Mouse (Mus musculus) forebrain, embryonic 14.5 days (tissue): ENCODE data around the gene Nfatc3. TPM values are rescaled to one million over a fixed set of nuclear protein-coding genes. Genes with fewer than 3 reads are reported as not detected.

Experiments
- ATAC-seq: fragments of 200-750 bp; cut with Nextera tagmentation; 2 replicates; pipeline ENCODE4 v1.8.0; 2017; ENCODE audit warnings: mild to moderate bottlenecking, moderate library complexity
- DNase-seq: peaks from one replicate; pipeline ENCODE4 v3.0.0-alpha.2; 2015; ENCODE audit warnings: low spot score
- H3K27ac ChIP-seq: fragments of 300-500 bp; sonication (generic); 2 replicates; pipeline ENCODE4 v1.5.1; 2014; ENCODE audit warnings: low read depth, mild to moderate bottlenecking, control low read depth, low read length, moderate library complexity
- H3K27me3 ChIP-seq: fragments of 300-500 bp; sonication (generic); replicated peaks from 2 replicates; pipeline ENCODE4 v1.6.1; 2014; ENCODE audit warnings: low read length, control low read depth, mixed read lengths; ENCODE audit not compliant: control insufficient read depth, insufficient read depth
- H3K36me3 ChIP-seq: fragments of 300-500 bp; sonication (generic); 2 replicates; pipeline ENCODE4 v1.6.1; 2014; ENCODE audit warnings: low read length, control low read depth; ENCODE audit not compliant: control insufficient read depth, insufficient read depth
- H3K4me1 ChIP-seq: fragments of 300-500 bp; sonication (generic); 2 replicates; pipeline ENCODE4 v1.6.1; 2014; ENCODE audit warnings: antibody characterized with exemption, low read length, control low read depth; ENCODE audit not compliant: control insufficient read depth, insufficient read depth
- H3K4me2 ChIP-seq: fragments of 300-500 bp; sonication (generic); 2 replicates; pipeline ENCODE4 v1.6.1; 2014; ENCODE audit warnings: mild to moderate bottlenecking, control low read depth, low read length
- H3K4me3 ChIP-seq: fragments of 300-500 bp; sonication (generic); 2 replicates; pipeline ENCODE4 v1.5.1; 2014; ENCODE audit warnings: low read depth, low read length, control low read depth
- H3K9ac ChIP-seq: fragments of 300-500 bp; sonication (generic); 2 replicates; pipeline ENCODE4 v1.6.1; 2014; ENCODE audit warnings: mild to moderate bottlenecking, low read length, control low read depth, moderate library complexity
- H3K9me3 ChIP-seq: fragments of 300-500 bp; sonication (generic); replicated peaks from 2 replicates; pipeline ENCODE4 v1.6.1; 2016; ENCODE audit warnings: low read length, control low read depth, mixed read lengths; ENCODE audit not compliant: control insufficient read depth
- WGBS: fragments of 180-500 bp; shearing (Covaris S2); extraction: QIAGEN DNeasy Blood & Tissue Kit; methylation state at CpG from one replicate; pipeline ENCODE4 v1.1.7; 2014; 5-methylcytosine and 5-hydroxymethylcytosine counted together
- polyA plus RNA-seq: library from polyadenylated mRNA; unstranded; fragments of >200 nt; fragmentation: Nextera tagmentation; extraction: Ambion mirVana; gene quantifications from 2 replicates; pipeline ENCODE4 v1.2.1, GENCODE M21; 2014

The Nfatc3 gene
- polyA plus RNA-seq, 1 experiment from 2014 or later, result 2.6 TPM

GRCm38 (mm10) chr8:106052510-106053089 lies 6.0 kb upstream of the Nfatc3 start:
- H3K36me3 ChIP-seq, result peaks cover 23% of the 10 kb centered on the region
- no peaks in the 10 kb centered on the region for H3K4me1 ChIP-seq
- no peak overlapping the region for H3K4me2 ChIP-seq
- H3K27me3 ChIP-seq, result no peaks in the 10 kb centered on the region
- no peaks in the 10 kb centered on the region for H3K9me3 ChIP-seq
- WGBS, result 92% methylated on average over 9 of the region's 9 CpGs
- H3K4me3 ChIP-seq, result no peak overlapping the region
- no peak overlapping the region for H3K27ac ChIP-seq
- no peak overlapping the region for H3K9ac ChIP-seq
- no peak for ATAC-seq
- DNase-seq, result no peak

DNA sequence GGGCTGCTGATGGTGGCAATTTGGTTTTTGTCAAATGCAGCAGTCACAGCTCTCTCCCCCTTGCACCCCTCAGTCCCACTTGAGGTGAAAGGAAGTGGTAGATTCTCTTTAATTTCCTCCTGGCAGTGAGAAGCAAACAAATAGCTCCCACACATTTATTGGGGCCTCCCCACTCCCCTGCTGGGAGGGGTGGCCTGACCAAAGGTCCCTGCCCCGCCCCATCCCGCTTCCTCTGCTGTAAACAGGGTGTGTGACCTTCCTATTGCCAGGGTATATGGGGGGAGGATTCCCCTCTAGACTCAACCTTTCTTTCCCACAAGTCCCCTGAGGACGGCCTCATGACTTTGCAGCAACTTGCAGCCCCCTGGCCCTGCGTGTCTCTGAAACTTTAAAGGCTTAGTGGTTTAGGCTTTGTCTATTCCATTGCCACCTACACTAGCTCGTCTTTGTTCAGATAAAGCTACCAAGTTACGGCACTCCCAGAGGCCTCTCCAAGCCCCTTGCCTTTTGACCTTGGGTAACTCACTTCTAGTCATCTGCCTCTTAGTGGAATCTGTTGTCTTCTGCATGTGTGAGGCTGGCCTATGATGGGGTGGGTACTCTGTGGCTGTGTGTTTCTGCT lies 4.3 kb upstream of the Nfatc3 start:
- H3K4me1 ChIP-seq, result peaks cover 5% of the 10 kb centered on the region
- DNase-seq (no peak), ATAC-seq (no peak)
- 87% methylated on average over 6 of the region's 6 CpGs for WGBS
- H3K4me3 ChIP-seq, result no peak overlapping the region
- H3K4me2 ChIP-seq, result no peak overlapping the region
- no peaks in the 10 kb centered on the region for H3K27me3 ChIP-seq
- H3K36me3 ChIP-seq, result peaks cover 23% of the 10 kb centered on the region
- no peak overlapping the region for H3K9ac ChIP-seq
- H3K9me3 ChIP-seq, result no peaks in the 10 kb centered on the region
- H3K27ac ChIP-seq, result no peak overlapping the region

DNA sequence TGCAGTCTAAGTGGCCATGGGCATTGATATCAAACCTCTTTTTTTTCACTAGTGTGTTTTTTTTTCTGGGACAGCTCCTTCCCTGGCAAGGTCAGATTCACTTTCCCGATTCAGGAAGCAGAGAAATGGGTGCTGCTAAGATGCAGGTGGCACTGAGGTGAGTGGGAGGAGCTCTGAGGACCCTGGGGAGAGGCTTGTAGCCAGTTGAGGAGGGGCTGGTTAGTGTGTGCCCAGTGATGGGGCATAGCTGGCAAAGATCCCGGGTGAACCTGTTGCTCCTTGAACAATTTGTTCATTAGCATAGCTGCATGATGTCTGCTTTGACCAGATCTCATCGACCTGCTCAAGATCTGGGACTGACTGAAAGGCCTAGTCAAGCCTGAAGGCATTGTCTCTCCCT lies 3.6 kb upstream of the Nfatc3 start:
- Histone ChIP-seq H3K4me1 (peaks cover 5% of the 10 kb centered on the region), H3K36me3 (peaks cover 23% of the 10 kb centered on the region), H3K9ac (no peak overlapping the region), H3K27me3 (no peaks in the 10 kb centered on the region), H3K9me3 (no peaks in the 10 kb centered on the region), H3K4me3 (no peak overlapping the region), H3K4me2 (no peak overlapping the region), H3K27ac (no peak overlapping the region)
- no peak for ATAC-seq
- WGBS, result 51% methylated on average over 3 of the region's 3 CpGs
- peak; percentile 49 for DNase-seq

- no peak for DNase-seq
- no peak for ATAC-seq
- peaks cover 17% of the 10 kb centered on the region for H3K36me3 ChIP-seq
- WGBS, result 88% methylated on average over 4 of the region's 4 CpGs
- no peak overlapping the region for H3K4me2 ChIP-seq
- H3K9ac ChIP-seq, result no peak overlapping the region
- no peak overlapping the region for H3K4me3 ChIP-seq
- no peaks in the 10 kb centered on the region for H3K9me3 ChIP-seq
- H3K27me3 ChIP-seq, result no peaks in the 10 kb centered on the region
- H3K4me1 ChIP-seq, result peaks cover 15% of the 10 kb centered on the region
- H3K27ac ChIP-seq, result no peak overlapping the region
Measured at GRCm38 (mm10) chr8:106056455-106056982, 2.1 kb upstream of the Nfatc3 start.

DNA sequence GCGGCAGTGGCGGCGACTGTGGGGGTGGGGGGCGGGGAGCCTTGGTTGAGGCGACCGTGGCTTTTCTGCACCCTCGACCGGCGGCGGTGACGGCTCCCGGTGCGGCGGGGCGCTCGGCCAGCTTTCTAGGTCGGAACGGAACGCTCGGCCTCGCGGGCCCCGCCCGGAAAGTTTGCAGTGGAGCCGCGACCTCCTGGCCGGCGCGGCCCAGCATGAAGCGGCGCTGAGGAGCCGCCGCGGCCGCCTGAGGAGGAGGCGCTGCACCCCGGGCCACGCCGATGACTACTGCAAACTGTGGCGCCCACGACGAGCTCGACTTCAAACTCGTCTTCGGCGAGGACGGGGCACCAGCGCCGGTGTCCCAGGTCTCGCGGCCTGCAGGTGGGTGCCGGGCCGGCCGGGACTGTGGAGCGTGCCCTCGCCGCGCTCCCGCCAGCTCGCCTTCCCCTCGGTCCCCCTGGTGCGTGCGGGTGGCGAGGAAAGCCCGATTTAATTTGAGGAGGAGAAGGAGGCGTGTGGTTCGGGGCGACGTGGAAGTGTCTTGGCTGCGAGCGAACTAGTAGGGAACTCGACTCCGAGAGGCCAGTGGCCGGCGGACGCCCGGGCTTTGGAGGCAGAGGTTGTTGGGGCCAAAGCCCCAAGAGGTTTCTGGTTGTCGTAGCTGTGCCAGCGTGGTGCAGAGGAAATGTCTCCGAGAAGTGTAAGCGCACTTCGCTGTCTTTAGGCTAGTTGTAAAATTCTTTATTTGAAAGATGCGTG lies 1.2 kb downstream of the Nfatc3 start:
- peak; percentile 84 for ATAC-seq
- Histone ChIP-seq H3K9me3 (no peaks in the 10 kb centered on the region), H3K27me3 (no peaks in the 10 kb centered on the region), H3K36me3 (no peaks in the 10 kb centered on the region), H3K4me1 (peaks cover 19% of the 10 kb centered on the region), H3K4me3 (peak overlapping the region; percentile 92), H3K9ac (peak overlapping the region; percentile 81), H3K27ac (peak overlapping the region; percentile 86), H3K4me2 (peak overlapping the region; percentile 73)
- DNase-seq, result peak; percentile 61
- under 1% methylated on average over 57 of the region's 83 CpGs for WGBS

GRCm38 (mm10) chr8:106060521-106060920 lies 1.9 kb downstream of the Nfatc3 start:
- peak overlapping the region; percentile 92 for H3K4me3 ChIP-seq
- ATAC-seq (no peak), DNase-seq (no peak)
- H3K27me3 ChIP-seq, result no peaks in the 10 kb centered on the region
- peak overlapping the region; percentile 73 for H3K4me2 ChIP-seq
- no peak overlapping the region for H3K27ac ChIP-seq
- peaks cover 19% of the 10 kb centered on the region for H3K4me1 ChIP-seq
- WGBS, result 3% methylated on average over 3 of the region's 3 CpGs
- peak overlapping the region; percentile 81 for H3K9ac ChIP-seq
- no peaks in the 10 kb centered on the region for H3K9me3 ChIP-seq
- no peaks in the 10 kb centered on the region for H3K36me3 ChIP-seq

DNA sequence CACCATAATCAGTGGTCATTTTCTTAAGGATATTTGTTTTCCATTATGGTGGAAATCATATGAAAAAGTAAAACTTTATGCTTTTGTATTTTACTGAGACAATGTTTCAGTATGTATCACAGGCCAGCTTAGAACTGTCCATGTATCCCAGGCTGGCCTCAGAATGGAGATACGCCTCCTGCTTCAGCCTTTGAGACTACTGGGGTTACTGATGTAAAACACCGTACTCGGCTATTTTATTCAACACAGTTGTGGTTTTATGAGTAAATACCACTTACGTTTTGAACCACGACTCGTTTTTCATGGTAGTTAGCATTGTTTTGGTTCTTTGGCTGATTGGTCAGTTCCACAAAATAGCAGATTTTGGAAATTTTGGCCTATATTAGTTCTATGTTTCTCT lies 3.0 kb downstream of the Nfatc3 start:
- Histone ChIP-seq H3K4me2 (peak overlapping the region; percentile 73; the same call in 1 of the 2 replicates), H3K4me3 (no peak overlapping the region)
- WGBS, result 90% methylated on average over 6 of the region's 6 CpGs

GRCm38 (mm10) chr8:106063046-106063445 lies 4.4 kb downstream of the Nfatc3 start:
- no peak overlapping the region for H3K27ac ChIP-seq
- whole genome bisulfite sequencing, result 94% methylated on average over 7 of the region's 7 CpGs
- no peak overlapping the region; the same call in 1 of the 2 replicates for H3K9ac ChIP-seq
- H3K4me3 ChIP-seq, result no peak overlapping the region
- DNase-seq, result no peak
- H3K4me2 ChIP-seq, result no peak overlapping the region
- peaks cover 19% of the 10 kb centered on the region for H3K4me1 ChIP-seq
- no peaks in the 10 kb centered on the region for H3K9me3 ChIP-seq
- no peaks in the 10 kb centered on the region for H3K36me3 ChIP-seq
- ATAC-seq, result no peak
- H3K27me3 ChIP-seq, result no peaks in the 10 kb centered on the region

More for the DNA sequence above, 3.0 kb downstream of the Nfatc3 start:
- Histone ChIP-seq H3K9me3 (no peaks in the 10 kb centered on the region), H3K27ac (no peak overlapping the region), H3K4me1 (peaks cover 19% of the 10 kb centered on the region), H3K27me3 (no peaks in the 10 kb centered on the region), H3K9ac (no peak overlapping the region), H3K36me3 (no peaks in the 10 kb centered on the region)
- no peak for ATAC-seq
- no peak for DNase-seq
